Mouse (Mus musculus): ENCODE measurements at regions not wholly inside any gene's neighbourhood (a gene's known extent, or its start where the extent isn't known, plus 50 kb on each side); places are given as distances from the start of the nearest gene placed in this dataset.
A peak's percentile ranks its signal among the peaks of the same experiment; 100 is the strongest.
"Not testable (repeated sequence)": the region's sequence is repeated elsewhere in the genome, so short reads cannot be mapped to it uniquely, and the experiment has no call there.

DNA sequence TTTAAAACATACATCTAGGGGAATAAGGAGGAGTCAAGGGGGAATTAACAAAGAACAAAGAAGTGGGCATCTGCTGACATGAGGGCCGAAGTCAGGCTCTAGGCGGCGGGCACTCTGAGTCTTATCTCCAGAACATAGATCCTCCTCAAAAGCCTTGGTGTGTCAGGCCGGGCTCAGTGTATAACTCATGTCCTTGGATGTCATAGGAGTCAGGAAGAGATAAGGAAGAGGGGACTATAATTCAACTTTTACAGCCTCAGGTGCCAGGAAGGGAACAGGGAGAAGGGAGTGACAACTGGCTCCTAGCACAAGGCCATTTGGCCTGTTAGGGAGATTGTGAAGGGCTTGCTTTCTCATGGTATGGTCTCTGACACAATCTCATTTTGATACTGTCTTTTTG, 185.9 kb upstream of the Ube2e2 start:
- DNase-seq, result not testable (repeated sequence)

DNA sequence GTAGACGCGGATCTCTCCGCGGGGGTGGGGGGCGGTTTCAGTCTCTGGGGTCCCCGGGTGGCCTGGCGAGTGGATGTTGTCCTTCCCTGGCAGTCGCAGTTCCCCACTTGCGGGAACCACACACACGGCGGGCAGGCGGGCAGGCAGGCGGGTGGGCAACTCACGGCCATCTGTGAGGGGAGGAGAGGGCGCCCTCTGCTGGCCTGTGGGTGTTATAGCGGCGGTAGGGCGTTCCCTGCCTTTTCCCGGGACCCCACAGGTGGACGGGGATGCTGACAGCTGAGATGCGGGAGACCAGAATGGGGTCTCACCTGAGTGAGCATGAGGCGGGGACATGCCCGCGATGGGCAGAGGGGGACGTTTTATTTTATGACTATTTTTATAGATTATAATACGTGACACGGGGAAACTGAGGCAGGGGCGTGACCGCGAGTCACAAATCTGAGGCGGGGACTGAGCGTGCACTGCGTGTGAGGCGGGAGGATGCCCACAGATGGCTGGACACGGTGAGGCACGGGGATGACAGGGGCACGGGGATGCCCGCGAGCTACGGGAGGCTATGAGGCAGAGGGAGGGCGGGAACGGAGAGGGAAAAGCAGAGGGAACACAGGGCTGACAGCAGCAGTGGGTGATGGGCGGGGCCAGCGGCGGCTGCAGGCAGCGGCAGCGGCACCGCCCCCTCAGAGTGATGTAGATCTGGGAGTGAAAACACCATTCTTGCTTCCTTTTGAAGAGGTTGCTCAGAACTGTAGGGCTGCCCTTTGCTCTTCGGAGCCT, 148.1 kb upstream of the Ube2e2 start:
- peak; percentile 10 to 42 for DNase-seq

DNA sequence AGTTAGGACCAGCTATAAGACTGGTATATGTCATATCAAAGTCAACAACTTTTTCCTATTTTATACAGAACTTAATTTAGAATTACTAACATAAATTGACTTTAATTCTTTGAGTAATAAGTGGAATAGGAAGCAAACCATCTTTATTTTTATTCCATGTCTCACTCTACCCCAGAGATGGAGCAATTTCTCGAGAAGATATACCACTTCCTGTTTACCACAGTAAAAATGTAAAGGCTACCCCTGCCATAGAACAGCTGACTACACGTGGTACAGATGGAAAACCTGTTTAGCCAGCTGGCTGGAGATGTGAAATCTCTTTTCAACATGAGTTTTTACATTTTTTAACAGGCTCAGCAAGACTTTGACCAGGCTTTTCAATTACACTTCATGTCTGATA, 126.0 kb upstream of the Ube2e2 start:
- no peak for DNase-seq

DNA sequence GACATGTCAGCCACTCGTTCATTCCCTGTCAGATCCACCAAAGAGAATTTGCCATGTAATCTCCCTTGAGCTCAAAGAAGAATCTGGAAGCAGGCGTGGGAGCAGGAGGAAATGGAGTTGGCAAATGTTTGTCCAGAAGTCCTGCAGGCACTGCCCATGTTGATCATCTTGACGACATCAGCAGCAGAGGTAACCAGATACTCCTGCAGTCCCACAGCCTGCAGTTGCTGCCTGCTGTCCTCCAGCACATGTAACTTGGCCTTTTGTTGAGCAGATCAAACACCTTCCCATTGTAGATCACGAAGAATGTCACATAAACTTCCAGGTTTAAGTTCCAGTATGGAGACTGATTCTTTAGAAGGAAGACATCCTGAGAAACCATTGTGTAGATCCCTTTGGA, 121.3 kb upstream of the Ube2e2 start:
- no peak for DNase-seq

DNA sequence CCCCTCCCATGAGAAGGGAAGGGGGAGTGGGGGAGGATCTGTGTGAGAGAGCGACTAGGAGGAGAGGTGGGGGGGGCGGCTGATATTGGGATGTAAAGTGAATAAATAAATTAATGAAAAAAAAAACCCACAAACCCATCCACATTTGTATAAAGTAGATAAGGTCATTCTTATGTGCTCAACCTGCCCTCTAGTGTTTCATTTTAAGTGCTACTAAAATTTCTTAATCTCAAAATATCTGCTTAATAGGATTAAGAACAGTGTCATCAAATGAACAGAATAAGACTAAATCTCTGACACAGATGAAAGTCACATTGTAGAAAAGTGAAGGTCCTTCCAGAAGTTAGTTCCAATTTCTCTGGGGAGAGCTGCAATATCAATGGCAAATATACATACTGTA, 119.5 kb upstream of the Ube2e2 start:
- DNase-seq, result not testable (repeated sequence)

DNA sequence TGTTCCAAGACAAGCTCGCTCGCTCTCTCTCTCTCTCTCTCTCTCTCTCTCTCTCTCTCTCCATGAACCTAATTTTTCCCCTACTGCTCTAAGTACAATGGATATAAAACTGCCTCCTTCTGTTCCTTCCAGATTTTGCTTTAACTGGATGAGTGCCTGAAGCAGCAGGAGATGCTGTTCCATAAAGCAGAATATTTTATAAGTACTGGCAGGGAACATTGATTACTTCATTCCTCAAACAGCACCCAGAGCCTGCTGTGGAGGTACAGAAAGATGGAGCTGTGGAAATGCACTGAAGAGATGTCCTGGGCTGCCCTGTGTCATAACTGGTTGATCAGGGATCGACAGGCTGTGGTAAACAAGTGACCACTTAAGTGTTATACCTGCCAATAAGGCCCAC, 89.8 kb upstream of the Ube2e2 start:
- DNase-seq, result no peak

DNA sequence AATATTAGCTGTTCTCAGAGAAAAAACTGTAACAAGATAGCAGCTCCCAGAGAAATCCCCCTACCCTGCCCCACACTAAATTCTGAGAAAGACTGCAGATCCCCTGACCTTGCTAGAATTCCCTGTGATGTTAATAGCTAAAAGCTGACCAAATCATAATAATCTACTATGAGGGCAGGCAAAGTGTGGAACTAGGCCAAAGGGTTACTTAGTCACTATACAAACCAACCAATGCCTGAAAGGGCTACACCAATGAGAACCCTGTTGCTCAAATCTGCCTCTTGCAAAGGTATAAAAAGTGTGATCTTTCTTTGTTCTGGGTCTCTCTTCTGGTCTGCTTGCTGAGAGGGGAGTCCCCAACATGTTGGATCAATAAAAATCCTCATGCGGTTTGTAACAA, 69.8 kb upstream of the Ube2e2 start:
- no peak for DNase-seq

DNA sequence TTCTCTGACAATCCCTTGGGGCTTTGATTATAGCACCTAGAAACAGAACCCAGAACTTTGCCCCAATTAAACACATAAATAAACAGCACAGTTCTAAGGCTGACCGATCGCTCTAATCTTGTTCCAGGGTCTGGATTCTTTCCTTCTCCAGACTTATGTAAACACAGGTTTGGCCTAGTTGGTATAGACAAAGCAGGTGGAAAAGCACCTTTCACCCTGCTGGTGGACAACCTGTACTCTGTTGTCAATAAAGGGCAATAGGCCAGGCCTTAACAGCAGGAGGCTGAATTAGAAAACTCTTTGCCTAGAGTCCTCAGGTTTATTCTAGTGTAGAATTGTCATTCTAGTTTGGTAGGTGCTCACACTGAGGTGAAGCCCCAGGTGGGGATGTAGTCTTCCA, 69.2 kb upstream of the Ube2e2 start:
- DNase-seq, result no peak
